Mouse (Mus musculus) intestine, embryonic 14.5 days (tissue): ENCODE data around the gene 2510009E07Rik. TPM values are rescaled to one million over a fixed set of nuclear protein-coding genes. Genes with fewer than 3 reads are reported as not detected.

Experiments
- ATAC-seq: fragments of 200-750 bp; cut with Nextera tagmentation; replicated peaks from 2 replicates; pipeline ENCODE4 v1.8.0; 2017; ENCODE audit warnings: low read depth, moderate number of reproducible peaks, moderate TSS enrichment, moderate library complexity; ENCODE audit not compliant: low FRiP score, low TSS enrichment
- DNase-seq: peaks from one replicate; pipeline ENCODE4 v3.0.0-alpha.2; 2018; ENCODE audit warnings: low spot score
- H3K27ac ChIP-seq: fragments of 300-500 bp; sonication (generic); 2 replicates; pipeline ENCODE4 v1.5.1; 2014; ENCODE audit warnings: low read depth, mild to moderate bottlenecking, control low read depth
- H3K27me3 ChIP-seq: fragments of 300-500 bp; sonication (generic); replicated peaks from 2 replicates; pipeline ENCODE4 v1.6.1; 2014; ENCODE audit warnings: low read length, control low read depth; ENCODE audit not compliant: control insufficient read depth, insufficient read depth
- H3K36me3 ChIP-seq: fragments of 300-500 bp; sonication (generic); 2 replicates; pipeline ENCODE4 v1.6.1; 2014; ENCODE audit warnings: low read length, control low read depth; ENCODE audit not compliant: control insufficient read depth, insufficient read depth
- H3K4me1 ChIP-seq: fragments of 300-500 bp; sonication (generic); replicated peaks from 2 replicates; pipeline ENCODE4 v1.6.1; 2014; ENCODE audit warnings: low read length, control low read depth, mixed read lengths; ENCODE audit not compliant: control insufficient read depth, insufficient read depth
- H3K4me2 ChIP-seq: fragments of 300-500 bp; sonication (generic); 2 replicates; pipeline ENCODE4 v1.6.1; 2014; ENCODE audit warnings: low read length
- H3K4me3 ChIP-seq: fragments of 300-500 bp; sonication (generic); 2 replicates; pipeline ENCODE4 v1.5.1; 2014; ENCODE audit warnings: low read depth, low read length, control low read depth, mixed read lengths
- H3K9ac ChIP-seq: fragments of 300-500 bp; sonication (generic); 2 replicates; pipeline ENCODE4 v1.6.1; 2014; ENCODE audit warnings: mild to moderate bottlenecking, low read length
- H3K9me3 ChIP-seq: fragments of 300-500 bp; sonication (generic); 2 replicates; pipeline ENCODE4 v1.6.1; 2016; ENCODE audit warnings: low read length, control low read depth; ENCODE audit not compliant: control insufficient read depth
- WGBS: fragments of 180-500 bp; shearing (Covaris S2); extraction: QIAGEN DNeasy Blood & Tissue Kit; methylation state at CpG from one replicate; pipeline ENCODE4 v1.1.7; 2014; 5-methylcytosine and 5-hydroxymethylcytosine counted together
- polyA plus RNA-seq: library from polyadenylated mRNA; unstranded; fragments of >200 nt; fragmentation: Nextera tagmentation; extraction: Ambion mirVana; gene quantifications from 2 replicates; pipeline ENCODE4 v1.2.1, GENCODE M21; 2014

Gene 2510009E07Rik
- polyA plus RNA-seq, 1 experiment from 2014 or later, result 20.0 TPM

DNA sequence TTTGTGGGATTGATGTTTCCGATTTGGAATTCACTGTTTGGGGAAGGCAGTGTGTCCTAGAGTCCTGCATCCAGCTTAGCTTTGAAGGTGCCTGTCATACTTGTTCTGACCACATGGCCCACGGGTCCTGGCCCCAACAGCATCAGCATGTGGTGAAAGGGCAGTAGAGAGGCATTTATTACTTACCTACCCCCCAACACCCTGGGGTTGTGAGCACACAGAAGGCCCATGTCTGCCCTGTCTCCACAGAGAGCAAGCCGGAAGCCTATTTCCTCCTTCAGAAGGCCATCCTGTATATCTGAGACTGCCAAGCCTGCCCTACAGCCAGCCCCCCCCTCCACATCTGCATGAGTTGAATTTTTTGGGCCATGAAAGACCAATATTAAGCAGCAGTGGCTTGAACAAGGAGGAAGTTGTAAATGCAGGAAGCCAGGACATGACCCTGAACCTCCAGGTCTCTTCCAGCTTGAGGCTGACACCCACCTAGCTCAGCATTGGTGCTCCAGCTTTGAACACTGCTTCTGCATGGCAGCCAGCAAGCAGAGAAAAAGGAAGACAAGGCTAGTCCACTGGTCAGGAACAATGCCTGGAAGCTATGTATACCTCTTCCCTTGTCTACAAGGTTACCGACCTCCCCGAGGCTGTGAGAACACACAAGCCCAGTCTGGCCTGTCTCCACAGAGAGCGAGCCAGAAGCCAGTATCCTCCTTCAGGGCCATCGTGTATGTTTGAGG, 53.5 kb downstream of the 2510009E07Rik start:
- Histone ChIP-seq H3K4me3 (no peak overlapping the region), H3K4me2 (no peak overlapping the region), H3K27ac (no peak overlapping the region), H3K36me3 (no peaks in the 10 kb centered on the region), H3K9me3 (no peaks in the 10 kb centered on the region), H3K27me3 (no peaks in the 10 kb centered on the region), H3K9ac (no peak overlapping the region), H3K4me1 (peaks cover 20% of the 10 kb centered on the region)
- ATAC-seq (no peak), DNase-seq (no peak)
- 70% methylated on average over 7 of the region's 7 CpGs for WGBS

DNA sequence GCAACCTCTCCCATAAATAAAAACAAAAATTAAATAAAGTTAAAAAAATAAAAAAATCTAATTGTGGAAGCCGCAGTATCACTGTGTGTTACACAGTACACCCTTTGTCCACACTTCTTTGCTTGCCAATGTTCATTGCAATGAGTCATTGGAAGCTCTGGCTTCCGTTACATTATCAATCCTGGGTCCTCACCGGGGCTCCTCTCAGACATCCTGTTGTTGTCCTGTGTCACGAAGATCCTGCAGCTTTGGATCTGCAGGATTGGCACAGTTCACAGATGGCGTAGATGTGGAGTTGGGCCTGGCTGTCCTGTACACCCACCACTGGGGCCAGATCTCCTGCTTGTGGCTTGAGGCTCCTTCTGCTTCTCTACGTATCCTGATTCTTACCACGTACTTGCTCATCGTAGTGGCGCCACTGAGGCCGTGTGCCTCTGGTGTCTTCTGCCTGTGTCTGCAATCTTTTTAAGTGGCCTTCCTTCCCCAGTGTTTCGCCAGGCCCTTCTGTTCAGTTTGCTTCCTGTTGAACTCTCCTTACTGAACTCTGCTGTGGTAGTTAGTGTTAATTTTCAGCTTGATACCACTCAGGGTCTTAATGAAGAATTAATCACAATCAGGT, 57.2 kb downstream of the 2510009E07Rik start:
- H3K4me3 ChIP-seq, result no peak overlapping the region
- no peaks in the 10 kb centered on the region for H3K9me3 ChIP-seq
- H3K4me1 ChIP-seq, result 0 out of 2 replicates have a peak, but pooled peaks cover 2% of the 10 kb centered on the region
- ATAC-seq (no peak), DNase-seq (no peak)
- H3K27me3 ChIP-seq, result no peaks in the 10 kb centered on the region
- H3K9ac ChIP-seq, result no peak overlapping the region
- H3K4me2 ChIP-seq, result no peak overlapping the region
- peak overlapping the region; percentile 18; the same call in 1 of the 2 replicates for H3K27ac ChIP-seq
- H3K36me3 ChIP-seq, result no peaks in the 10 kb centered on the region
- 66% methylated on average over 11 of the region's 11 CpGs for WGBS

DNA sequence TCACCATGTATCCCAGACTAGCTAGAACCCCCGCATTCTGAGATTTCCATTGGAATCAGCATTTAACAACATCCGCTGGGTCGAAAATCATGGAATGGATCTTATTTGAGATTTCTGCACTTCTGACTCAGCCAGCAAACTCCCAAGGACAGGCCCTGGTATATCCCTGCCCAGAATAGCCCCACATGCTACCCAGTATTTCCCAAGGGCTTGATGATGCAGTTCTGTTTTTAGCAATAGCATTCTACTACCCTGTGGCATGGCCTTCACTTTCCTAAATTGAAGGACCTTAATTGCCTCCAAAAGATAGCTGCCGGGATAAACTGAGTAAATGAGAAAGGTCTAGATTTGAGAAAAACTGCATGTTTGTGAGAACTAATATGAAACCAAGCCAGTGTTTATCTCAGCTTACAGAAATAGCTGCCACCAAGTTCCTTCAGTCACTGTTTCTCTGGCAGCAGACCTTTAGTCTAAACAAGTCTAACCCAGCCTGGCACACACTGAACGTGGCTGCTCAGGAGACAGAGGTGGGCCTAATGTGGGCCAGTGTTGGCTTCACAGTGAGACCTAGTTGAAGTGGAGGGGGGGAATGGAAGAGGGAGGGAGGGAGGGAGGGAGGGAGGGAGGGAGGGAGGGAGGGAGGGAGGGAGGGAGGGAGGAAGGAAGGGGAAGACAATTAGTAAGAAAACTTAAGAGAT, 58.2 kb downstream of the 2510009E07Rik start:
- 0 out of 2 replicates have a peak, but pooled peaks cover 2% of the 10 kb centered on the region for H3K4me1 ChIP-seq
- no peak overlapping the region for H3K4me3 ChIP-seq
- no peak for DNase-seq
- H3K27me3 ChIP-seq, result no peaks in the 10 kb centered on the region
- H3K9ac ChIP-seq, result no peak overlapping the region
- ATAC-seq, result no peak
- H3K4me2 ChIP-seq, result no peak overlapping the region
- 80% methylated on average over 5 of the region's 5 CpGs for WGBS
- H3K9me3 ChIP-seq, result no peaks in the 10 kb centered on the region
- H3K36me3 ChIP-seq, result no peaks in the 10 kb centered on the region
- H3K27ac ChIP-seq, result no peak overlapping the region

DNA sequence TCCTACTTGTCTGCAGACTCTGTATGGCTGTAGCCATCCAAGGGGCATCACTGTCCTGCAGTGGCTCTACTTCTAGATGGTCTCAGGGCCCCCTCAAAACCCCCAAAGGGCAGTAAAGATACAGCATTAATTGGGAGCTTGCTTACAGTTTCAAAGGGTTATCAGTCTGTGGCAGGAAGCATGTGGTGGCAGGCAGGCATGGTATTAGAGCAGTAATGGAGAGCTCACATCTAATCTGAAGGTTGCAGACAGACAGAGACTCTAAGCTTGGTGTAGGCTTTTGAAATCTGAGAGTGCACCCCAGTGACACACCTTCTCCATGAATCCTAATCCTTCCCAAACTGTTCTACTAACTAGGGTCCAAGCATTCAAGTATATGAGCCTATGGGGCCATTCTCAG, 60.0 kb downstream of the 2510009E07Rik start:
- DNase-seq, result no peak
- ATAC-seq, result no peak
- Histone ChIP-seq H3K9ac (no peak overlapping the region), H3K27me3 (no peaks in the 10 kb centered on the region), H3K4me3 (no peak overlapping the region), H3K9me3 (no peaks in the 10 kb centered on the region), H3K4me1 (0 out of 2 replicates have a peak, but pooled peaks cover 2% of the 10 kb centered on the region), H3K27ac (no peak overlapping the region), H3K4me2 (no peak overlapping the region), H3K36me3 (no peaks in the 10 kb centered on the region)

DNA sequence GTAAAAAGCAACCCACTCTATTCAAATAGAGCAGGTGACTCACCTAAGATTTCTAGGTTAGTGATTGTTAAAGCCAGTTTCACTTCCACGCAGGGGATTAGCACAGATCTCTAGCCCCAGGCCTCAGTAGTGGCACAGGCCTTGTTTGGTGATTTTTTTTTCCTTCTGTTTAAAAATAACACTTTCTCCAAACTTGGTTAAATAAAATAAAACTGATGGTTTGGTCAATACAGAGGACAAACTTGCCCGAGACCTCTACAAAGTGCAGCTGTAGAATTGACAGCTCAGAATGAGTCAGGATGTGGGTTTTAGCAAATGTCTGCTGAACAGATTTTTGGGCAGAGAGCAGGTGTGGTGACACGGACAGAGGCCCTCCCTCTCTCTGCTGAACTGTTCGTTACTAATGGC, 62.6 kb downstream of the 2510009E07Rik start:
- Histone ChIP-seq H3K4me1 (no peaks in the 10 kb centered on the region), H3K27me3 (no peaks in the 10 kb centered on the region), H3K4me3 (no peak overlapping the region), H3K27ac (no peak overlapping the region), H3K4me2 (no peak overlapping the region), H3K9me3 (no peaks in the 10 kb centered on the region), H3K36me3 (no peaks in the 10 kb centered on the region), H3K9ac (no peak overlapping the region)
- DNase-seq, result no peak
- no peak for ATAC-seq
- 66% methylated on average over 4 of the region's 4 CpGs for WGBS

DNA sequence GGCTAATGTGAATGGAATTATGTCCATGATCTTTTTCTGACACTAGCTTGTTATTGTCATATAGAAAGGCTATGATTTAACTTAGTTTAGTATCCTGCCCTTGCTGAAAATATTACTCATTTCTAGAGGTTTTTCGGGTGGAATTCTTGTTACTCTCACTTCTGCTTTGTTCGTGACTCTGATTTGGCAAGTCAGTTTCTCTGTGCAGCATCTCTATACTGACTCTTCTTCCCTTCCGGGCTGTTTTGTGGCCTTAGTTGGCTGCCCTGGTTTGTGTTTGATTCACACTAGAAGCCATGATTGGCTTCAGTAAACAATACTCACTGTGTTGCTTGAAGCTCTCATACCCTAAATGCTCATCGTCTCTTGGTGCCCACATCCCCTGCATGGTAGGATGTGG, 63.9 kb downstream of the 2510009E07Rik start:
- Histone ChIP-seq H3K27me3 (no peaks in the 10 kb centered on the region), H3K36me3 (no peaks in the 10 kb centered on the region), H3K9me3 (no peaks in the 10 kb centered on the region), H3K4me1 (no peaks in the 10 kb centered on the region), H3K9ac (no peak overlapping the region), H3K27ac (no peak overlapping the region), H3K4me2 (no peak overlapping the region), H3K4me3 (no peak overlapping the region)
- WGBS, result 78% methylated on average over 4 of the region's 4 CpGs
- no peak for ATAC-seq
- no peak for DNase-seq

DNA sequence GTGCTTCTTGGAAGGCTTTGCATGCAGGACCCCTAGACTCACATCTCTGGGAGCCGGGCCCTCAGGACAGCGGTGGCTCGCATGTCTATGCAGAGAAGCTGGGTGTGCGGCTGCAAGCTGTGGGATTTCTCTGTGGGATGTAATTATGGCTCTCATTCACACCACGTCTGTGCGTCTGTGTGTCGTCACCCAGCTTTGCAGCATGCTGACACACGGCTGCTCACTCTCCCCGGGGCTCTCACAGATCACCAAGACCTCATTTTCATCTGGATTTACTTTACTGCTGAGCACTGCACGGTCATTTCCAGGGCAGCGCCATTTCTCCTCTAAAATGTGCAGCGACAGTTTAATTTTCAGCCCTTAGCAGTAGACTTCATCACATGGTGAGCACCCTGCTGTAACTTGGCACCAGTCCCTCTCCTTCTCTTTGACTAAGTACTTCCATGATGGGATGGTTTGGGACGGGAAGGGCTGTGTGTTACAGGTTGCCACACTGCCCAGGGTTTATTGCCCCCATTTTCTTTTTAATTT, 66.3 kb downstream of the 2510009E07Rik start:
- Histone ChIP-seq H3K27ac (no peak overlapping the region), H3K9ac (no peak overlapping the region), H3K9me3 (no peaks in the 10 kb centered on the region), H3K4me1 (no peaks in the 10 kb centered on the region), H3K27me3 (no peaks in the 10 kb centered on the region), H3K36me3 (no peaks in the 10 kb centered on the region), H3K4me3 (no peak overlapping the region), H3K4me2 (no peak overlapping the region)
- ATAC-seq (0 out of 2 replicates have a peak, but pooled peaks have one; percentile 32), DNase-seq (no peak)
- 41% methylated on average over 13 of the region's 13 CpGs for WGBS

DNA sequence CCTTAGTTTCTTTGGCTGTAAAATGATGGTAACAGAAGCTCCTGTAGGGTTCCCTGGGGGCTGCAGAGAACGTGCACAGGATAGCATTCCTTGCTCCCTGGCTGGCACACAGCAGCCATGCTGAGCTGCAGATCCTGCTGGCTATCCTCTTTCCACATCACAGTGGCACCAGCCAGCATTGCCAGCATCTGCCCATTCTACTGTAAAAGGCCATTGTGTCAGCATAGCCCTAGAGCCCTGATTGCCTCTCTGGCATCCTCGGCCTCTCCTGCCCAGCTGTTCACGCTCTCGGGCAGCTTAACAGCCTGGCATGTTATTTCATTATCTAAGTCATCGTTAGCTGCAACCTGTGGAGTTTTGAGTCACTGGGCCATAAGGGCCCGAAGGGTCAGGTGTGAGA, 67.2 kb downstream of the 2510009E07Rik start:
- no peaks in the 10 kb centered on the region for H3K4me1 ChIP-seq
- H3K27me3 ChIP-seq, result no peaks in the 10 kb centered on the region
- 74% methylated on average over 6 of the region's 6 CpGs for WGBS
- H3K36me3 ChIP-seq, result no peaks in the 10 kb centered on the region
- no peak overlapping the region for H3K4me2 ChIP-seq
- no peak for DNase-seq
- no peak overlapping the region for H3K27ac ChIP-seq
- no peaks in the 10 kb centered on the region for H3K9me3 ChIP-seq
- H3K4me3 ChIP-seq, result no peak overlapping the region
- H3K9ac ChIP-seq, result no peak overlapping the region
- no peak for ATAC-seq
